Comparison of ENCODE assay signal across 26 mouse cellular contexts in genomic region chr14:37027951-37028350, GRCm38 (mm10). TPM values are rescaled to one million over a fixed set of nuclear protein-coding genes. Genes with fewer than 3 reads are reported as not detected.
A peak's percentile ranks its signal among the peaks of the same experiment; 100 is the strongest.
DNase-seq lines count a peak whose midpoint lies in the region; ATAC-seq and TF ChIP-seq lines count a peak whose summit lies in the region.
"Had no signal": no experiment of that assay in that cellular context is flagged by ENCODE, and none has a peak within 500 bp of the region (broad histone marks: within the 10 kb centered on the region; RNA-seq: fewer than 3 reads in every experiment).

No protein-coding gene starts in this region.

- no peak overlapping the region for H3K4me2 ChIP-seq in liver, embryonic 11.5 days
- no peak overlapping the region for H3K4me2 ChIP-seq in intestine, postnatal 0 days (replicated peaks; ENCODE audit: low read depth)
- H3K4me2 ChIP-seq: embryonic facial prominence, embryonic 12.5 days; forebrain, embryonic 13.5 days; forebrain, embryonic 15.5 days had no signal

- TF ChIP-seq CTCF in liver, adult 2 months (IDR thresholded peaks at IDR 0.05; ENCODE audit: low read depth, low read length): no peak
- no peak for TF ChIP-seq CTCF in intestine, postnatal 0 days (IDR thresholded peaks at IDR 0.05; ENCODE audit: low read depth)

- no peaks in the 10 kb centered on the region for H3K9me3 ChIP-seq in liver, embryonic 11.5 days (ENCODE audit: control insufficient read depth, low read length)
- H3K9me3 ChIP-seq in intestine, postnatal 0 days (ENCODE audit: control insufficient read depth): no peaks in the 10 kb centered on the region
- H3K9me3 ChIP-seq: embryonic facial prominence, embryonic 10.5 days; embryonic facial prominence, embryonic 12.5 days; forebrain, embryonic 13.5 days; forebrain, embryonic 15.5 days; G1E had no signal

- H3K4me3 ChIP-seq in liver, adult 2 months (ENCODE audit: insufficient read depth, low read depth, low read length): no peak overlapping the region
- no peak overlapping the region for H3K4me3 ChIP-seq in liver, embryonic 11.5 days (ENCODE audit: low read depth, low read length)
- no peak overlapping the region for H3K4me3 ChIP-seq in intestine, postnatal 0 days (ENCODE audit: low read depth, low read length)
- H3K4me3 ChIP-seq: embryonic facial prominence, embryonic 10.5 days; embryonic facial prominence, embryonic 12.5 days; forebrain, embryonic 13.5 days; forebrain, embryonic 15.5 days had no signal

- no peaks in the 10 kb centered on the region for H3K79me2 ChIP-seq in liver, adult 2 months (ENCODE audit: control insufficient read depth, insufficient read depth, low read length)

- 26% methylated on average over 3 of the region's 3 CpGs for WGBS in liver, adult 2 months
- 90% methylated on average over 3 of the region's 3 CpGs for WGBS in liver, embryonic 11.5 days
- WGBS in intestine, postnatal 0 days: 78% methylated on average over 3 of the region's 3 CpGs

- peak overlapping the region; percentile 33; the same call in 1 of the 2 replicates for H3K27ac ChIP-seq in liver, adult 2 months (replicated peaks; ENCODE audit: insufficient read depth, low read depth, low read length)
- no peak overlapping the region for H3K27ac ChIP-seq in liver, embryonic 11.5 days (ENCODE audit: low read depth, low read length)
- H3K27ac ChIP-seq in intestine, postnatal 0 days (ENCODE audit: low read depth, low read length): peak overlapping the region; percentile 74
- H3K27ac ChIP-seq: embryonic facial prominence, embryonic 10.5 days; embryonic facial prominence, embryonic 12.5 days; forebrain, embryonic 13.5 days; forebrain, embryonic 15.5 days had no signal

- peak; percentile 32 to 48 for DNase-seq in cerebellum, postnatal 10 days
- no peak for DNase-seq in cerebellum, adult 18-20 months
- DNase-seq in liver, adult 2 months (ENCODE audit: extremely low read depth, low read depth, low spot score): peak; percentile 84
- no peak for DNase-seq in liver, embryonic 11.5 days (ENCODE audit: low spot score)
- DNase-seq: adrenal gland, adult 8-10 months; adrenal gland, postnatal 14 days; B cell, adult 2 months; cerebellum, adult 11-12 months; cerebellum, adult 8-10 months; cerebellum, adult 9-11 months; forebrain, postnatal 0 days had no signal

- no peak for TF ChIP-seq POLR2A in liver, adult 2 months (IDR thresholded peaks at IDR 0.05; ENCODE audit: extremely low read depth, insufficient read depth, low read length)

- H3K4me1 ChIP-seq in liver, adult 2 months (ENCODE audit: control insufficient read depth, insufficient read depth, low read length): peaks cover 6% of the 10 kb centered on the region
- H3K4me1 ChIP-seq in liver, embryonic 11.5 days (replicated peaks; ENCODE audit: control insufficient read depth, insufficient read depth, low read length): no peaks in the 10 kb centered on the region
- no peaks in the 10 kb centered on the region for H3K4me1 ChIP-seq in intestine, postnatal 0 days (replicated peaks; ENCODE audit: control insufficient read depth, insufficient read depth, low read length)
- H3K4me1 ChIP-seq: embryonic facial prominence, embryonic 10.5 days; embryonic facial prominence, embryonic 12.5 days had no signal

- H3K36me3 ChIP-seq in liver, adult 2 months (ENCODE audit: control insufficient read depth, insufficient read depth, low read length): no peaks in the 10 kb centered on the region
- H3K36me3 ChIP-seq in liver, embryonic 11.5 days (ENCODE audit: control insufficient read depth, insufficient read depth, low read length): no peaks in the 10 kb centered on the region
- H3K36me3 ChIP-seq in intestine, postnatal 0 days (ENCODE audit: control insufficient read depth, insufficient read depth): no peaks in the 10 kb centered on the region
- H3K36me3 ChIP-seq: embryonic facial prominence, embryonic 10.5 days; embryonic facial prominence, embryonic 12.5 days; forebrain, embryonic 15.5 days; G1E had no signal

- no peak overlapping the region for H3K9ac ChIP-seq in liver, adult 2 months (ENCODE audit: low read depth, low read length)
- H3K9ac ChIP-seq in liver, embryonic 11.5 days (ENCODE audit: low read depth, low read length): no peak overlapping the region
- no peak overlapping the region for H3K9ac ChIP-seq in intestine, postnatal 0 days (ENCODE audit: low read depth, low read length)
- H3K9ac ChIP-seq: embryonic facial prominence, embryonic 12.5 days; forebrain, embryonic 13.5 days; forebrain, embryonic 15.5 days; forebrain, postnatal 0 days had no signal

- no peak for ATAC-seq in liver, embryonic 11.5 days (replicated peaks; ENCODE audit: low FRiP score)
- peak; percentile 74 for ATAC-seq in intestine, postnatal 0 days
- ATAC-seq: activated CD4-positive, CD25-positive, alpha-beta regulatory T cell, adult 4 months; CD4-positive, CD25-positive, alpha-beta regulatory T cell, adult 4 months; forebrain, embryonic 13.5 days; forebrain, embryonic 15.5 days; forebrain, postnatal 0 days; Patski had no signal

- H3K27me3 ChIP-seq in liver, adult 2 months (ENCODE audit: control insufficient read depth, insufficient read depth, low read length): no peaks in the 10 kb centered on the region
- no peaks in the 10 kb centered on the region for H3K27me3 ChIP-seq in liver, embryonic 11.5 days (replicated peaks; ENCODE audit: control insufficient read depth, insufficient read depth, low read length)
- no peaks in the 10 kb centered on the region for H3K27me3 ChIP-seq in intestine, postnatal 0 days (replicated peaks; ENCODE audit: control insufficient read depth, insufficient read depth, low read length)
- H3K27me3 ChIP-seq: embryonic facial prominence, embryonic 12.5 days; forebrain, embryonic 13.5 days; forebrain, embryonic 15.5 days; Patski had no signal

RNA-seq across cellular contexts. Expression of gene Rgr, which starts 20.8 kb away (rescaled TPM):
- total RNA-seq in liver, adult 2 months (2014; rRNA removed): not detected in 2 replicates
- 0.01 TPM in 1 of 2 replicates, not detected in the other for polyA plus RNA-seq in liver, adult 2 months (2012; rRNA removed)
- not detected in 2 replicates for polyA plus RNA-seq in liver, embryonic 11.5 days (2014; fragmentation: Nextera tagmentation; extraction: Ambion mirVana)
- not detected in 2 replicates for polyA plus RNA-seq in intestine, postnatal 0 days (2015; fragmentation: Nextera tagmentation; extraction: Ambion mirVana)
- total RNA-seq: adrenal gland, adult 18-20 months; adrenal gland, adult 8-10 months; adrenal gland, postnatal 14 days; adrenal gland, postnatal 36 days; CH12.LX had no signal
- polyA plus RNA-seq: activated CD4-positive, CD25-positive, alpha-beta regulatory T cell, adult 4 months; cortical plate, adult 2 months; embryonic facial prominence, embryonic 10.5 days; embryonic facial prominence, embryonic 12.5 days; forebrain, embryonic 11.5 days; forebrain, embryonic 13.5 days; forebrain, embryonic 15.5 days; G1E; Patski had no signal

RNA-seq across cellular contexts. Expression of gene Lrit1, which starts 26.7 kb away (rescaled TPM):
- 11.2 and 15.2 TPM in 2 replicates for total RNA-seq in liver, adult 2 months (2014; rRNA removed)
- 5.3 and 5.8 TPM in 2 replicates for polyA plus RNA-seq in liver, adult 2 months (2012; rRNA removed)
- not detected in 2 replicates for polyA plus RNA-seq in liver, embryonic 11.5 days (2014; fragmentation: Nextera tagmentation; extraction: Ambion mirVana)
- 0.03 TPM in 1 of 2 replicates, not detected in the other for polyA plus RNA-seq in intestine, postnatal 0 days (2015; fragmentation: Nextera tagmentation; extraction: Ambion mirVana)
- total RNA-seq: adrenal gland, adult 18-20 months; adrenal gland, adult 8-10 months; adrenal gland, postnatal 36 days; CH12.LX; forebrain, postnatal 0 days had no signal
- polyA plus RNA-seq: activated CD4-positive, CD25-positive, alpha-beta regulatory T cell, adult 4 months; CD4-positive, CD25-positive, alpha-beta regulatory T cell, adult 4 months; cortical plate, adult 2 months; embryonic facial prominence, embryonic 10.5 days; embryonic facial prominence, embryonic 12.5 days; embryonic facial prominence, embryonic 14.5 days; forebrain, embryonic 11.5 days; forebrain, embryonic 13.5 days; forebrain, embryonic 15.5 days; forebrain, postnatal 0 days; G1E; Patski had no signal

RNA-seq across cellular contexts. Expression of gene Lrit2, which starts 39.8 kb away (rescaled TPM):
- total RNA-seq in liver, adult 2 months (2014; rRNA removed): 5.2 and 8.1 TPM in 2 replicates
- polyA plus RNA-seq in liver, adult 2 months (2012; rRNA removed): 3.2 and 4.7 TPM in 2 replicates
- polyA plus RNA-seq in liver, embryonic 11.5 days (2014; fragmentation: Nextera tagmentation; extraction: Ambion mirVana): not detected in 2 replicates
- polyA plus RNA-seq in intestine, postnatal 0 days (2015; fragmentation: Nextera tagmentation; extraction: Ambion mirVana): not detected in 2 replicates
- total RNA-seq: adrenal gland, adult 18-20 months; adrenal gland, adult 8-10 months; adrenal gland, postnatal 14 days; adrenal gland, postnatal 36 days; CH12.LX; forebrain, postnatal 0 days had no signal
- polyA plus RNA-seq: activated CD4-positive, CD25-positive, alpha-beta regulatory T cell, adult 4 months; CD4-positive, CD25-positive, alpha-beta regulatory T cell, adult 4 months; cortical plate, adult 2 months; embryonic facial prominence, embryonic 10.5 days; embryonic facial prominence, embryonic 12.5 days; forebrain, embryonic 11.5 days; forebrain, embryonic 13.5 days; forebrain, embryonic 15.5 days; forebrain, postnatal 0 days; G1E; Patski had no signal

RNA-seq across cellular contexts. Expression of gene Ccser2, which starts 59.4 kb away (rescaled TPM):
- total RNA-seq in liver, adult 2 months (2014; rRNA removed): 19.1 and 21.1 TPM in 2 replicates
- 6.3 and 7.4 TPM in 2 replicates for polyA plus RNA-seq in liver, adult 2 months (2012; rRNA removed)
- 10.7 and 11.1 TPM in 2 replicates for polyA plus RNA-seq in liver, embryonic 11.5 days (2014; fragmentation: Nextera tagmentation; extraction: Ambion mirVana)
- polyA plus RNA-seq in intestine, postnatal 0 days (2015; fragmentation: Nextera tagmentation; extraction: Ambion mirVana): 81.8 and 81.9 TPM in 2 replicates

Comparison
In these comparisons a context has a peak if more than half of its experiments do, and no peak if none do; other contexts are left out.
1. DNase-seq: peak in cerebellum, postnatal 10 days (2 of 2) and liver, adult 2 months (single experiment); none in cerebellum, adult 18-20 months (0 of 2) and liver, embryonic 11.5 days (single experiment).